ENCODE assay signal across 15 mouse cellular contexts in genomic region chr11:70917896-70918295, GRCm38 (mm10). TPM values are rescaled to one million over a fixed set of nuclear protein-coding genes. Genes with fewer than 3 reads are reported as not detected.
DNase-seq lines count a peak whose midpoint lies in the region; ATAC-seq and TF ChIP-seq lines count a peak whose summit lies in the region.
"Had no signal": no experiment of that assay in that cellular context is flagged by ENCODE, and none has a peak within 500 bp of the region (broad histone marks: within the 10 kb centered on the region; RNA-seq: fewer than 3 reads in every experiment).

No protein-coding gene starts in this region.

- no peak overlapping the region for H3K4me2 ChIP-seq in intestine, postnatal 0 days (replicated peaks; ENCODE audit: low read depth)
- H3K4me2 ChIP-seq in heart, embryonic 12.5 days = no peak overlapping the region
- H3K4me2 ChIP-seq: hindbrain, embryonic 13.5 days had no signal

- no peak overlapping the region for H3K4me3 ChIP-seq in intestine, postnatal 0 days (ENCODE audit: low read depth, low read length)
- H3K4me3 ChIP-seq in heart, embryonic 12.5 days = no peak overlapping the region
- H3K4me3 ChIP-seq: hindbrain, embryonic 13.5 days; limb, embryonic 10.5 days; myocyte had no signal

- no peaks in the 10 kb centered on the region for H3K27me3 ChIP-seq in intestine, postnatal 0 days (replicated peaks; ENCODE audit: control insufficient read depth, insufficient read depth, low read length)
- H3K27me3 ChIP-seq in heart, embryonic 12.5 days (replicated peaks) = no peaks in the 10 kb centered on the region
- H3K27me3 ChIP-seq: hindbrain, embryonic 13.5 days had no signal

- ATAC-seq in frontal cortex, adult (ENCODE audit: low TSS enrichment) = peak; percentile 97
- no peak for ATAC-seq in intestine, postnatal 0 days
- no peak for ATAC-seq in heart, embryonic 12.5 days (ENCODE audit: insufficient number of reproducible peaks, low FRiP score)
- ATAC-seq: liver, postnatal 0 days had no signal

- H3K9me3 ChIP-seq in intestine, postnatal 0 days (ENCODE audit: control insufficient read depth) = no peaks in the 10 kb centered on the region
- H3K9me3 ChIP-seq in heart, embryonic 12.5 days (replicated peaks) = no peaks in the 10 kb centered on the region
- H3K9me3 ChIP-seq: hindbrain, embryonic 13.5 days; limb, embryonic 10.5 days had no signal

- TF ChIP-seq CTCF in intestine, postnatal 0 days (IDR thresholded peaks at IDR 0.05; ENCODE audit: low read depth) = no peak

- H3K4me1 ChIP-seq in intestine, postnatal 0 days (replicated peaks; ENCODE audit: control insufficient read depth, insufficient read depth, low read length) = no peaks in the 10 kb centered on the region
- no peaks in the 10 kb centered on the region for H3K4me1 ChIP-seq in heart, embryonic 12.5 days (replicated peaks)
- H3K4me1 ChIP-seq: hindbrain, embryonic 13.5 days; limb, embryonic 10.5 days had no signal

- no peak for DNase-seq in frontal cortex, postnatal 10 days (ENCODE audit: low spot score in 2 of 2)
- peak; percentile 16 for DNase-seq in lung, postnatal 36 days
- DNase-seq in lung, postnatal 14 days = no peak
- DNase-seq in layer of hippocampus, adult 9-11 months = peak; percentile 57
- peak; percentile 41 to 73 for DNase-seq in right cerebral cortex, postnatal 36 days (ENCODE audit: low spot score in 2 of 2)
- DNase-seq: cerebellum, adult 2 months; gastrocnemius, postnatal 25 days; kidney, adult 9 months; liver, postnatal 0 days had no signal

- peaks cover 51% of the 10 kb centered on the region for H3K36me3 ChIP-seq in intestine, postnatal 0 days (ENCODE audit: control insufficient read depth, insufficient read depth)
- peaks cover 46% of the 10 kb centered on the region for H3K36me3 ChIP-seq in heart, embryonic 12.5 days

- H3K27ac ChIP-seq in intestine, postnatal 0 days (ENCODE audit: low read depth, low read length) = no peak overlapping the region
- no peak overlapping the region for H3K27ac ChIP-seq in heart, embryonic 12.5 days (ENCODE audit: poor library complexity, severe bottlenecking)
- H3K27ac ChIP-seq: hindbrain, embryonic 13.5 days; limb, embryonic 10.5 days had no signal

- 84% methylated on average over 2 of the region's 2 CpGs for WGBS in intestine, postnatal 0 days
- WGBS in heart, embryonic 12.5 days = 83% methylated on average over 2 of the region's 2 CpGs

- no peak overlapping the region for H3K9ac ChIP-seq in intestine, postnatal 0 days (ENCODE audit: low read depth, low read length)
- no peak overlapping the region for H3K9ac ChIP-seq in heart, embryonic 12.5 days
- H3K9ac ChIP-seq: hindbrain, embryonic 13.5 days; liver, postnatal 0 days had no signal

RNA-seq across cellular contexts. Expression of gene Nup88, which starts 51.9 kb away (rescaled TPM):
- 35.8 and 37.3 TPM in 2 replicates for polyA plus RNA-seq in intestine, postnatal 0 days (2015; fragmentation: Nextera tagmentation; extraction: Ambion mirVana)
- polyA plus RNA-seq in heart, embryonic 12.5 days (2016; fragmentation: Nextera tagmentation; extraction: Ambion mirVana) = 118 and 120 TPM in 2 replicates

RNA-seq across cellular contexts. Expression of gene Rpain, which starts 52.1 kb away (rescaled TPM):
- 42.8 and 49.3 TPM in 2 replicates for polyA plus RNA-seq in intestine, postnatal 0 days (2015; fragmentation: Nextera tagmentation; extraction: Ambion mirVana)
- polyA plus RNA-seq in heart, embryonic 12.5 days (2016; fragmentation: Nextera tagmentation; extraction: Ambion mirVana) = 49.0 and 51.2 TPM in 2 replicates

Comparison
In these comparisons a context has a peak if more than half of its experiments do, and no peak if none do; other contexts are left out.
1. DNase-seq: peak in lung, postnatal 36 days (single experiment), layer of hippocampus, adult 9-11 months (single experiment) and right cerebral cortex, postnatal 36 days (2 of 2); none in frontal cortex, postnatal 10 days (0 of 2) and lung, postnatal 14 days (single experiment).